Mouse (Mus musculus) lung, postnatal 0 days (tissue): ENCODE data around the gene Traf5.

Experiments
- CTCF ChIP-seq: IDR thresholded peaks from 2 replicates; pipeline ENCODE4 v1.5.1; 2016; ENCODE audit warnings: antibody characterized with exemption, mild to moderate bottlenecking
- EP300 ChIP-seq: IDR thresholded peaks from 2 replicates; pipeline ENCODE4 v1.6.1; 2016; ENCODE audit warnings: antibody characterized with exemption, mild to moderate bottlenecking, control low read depth

DNA sequence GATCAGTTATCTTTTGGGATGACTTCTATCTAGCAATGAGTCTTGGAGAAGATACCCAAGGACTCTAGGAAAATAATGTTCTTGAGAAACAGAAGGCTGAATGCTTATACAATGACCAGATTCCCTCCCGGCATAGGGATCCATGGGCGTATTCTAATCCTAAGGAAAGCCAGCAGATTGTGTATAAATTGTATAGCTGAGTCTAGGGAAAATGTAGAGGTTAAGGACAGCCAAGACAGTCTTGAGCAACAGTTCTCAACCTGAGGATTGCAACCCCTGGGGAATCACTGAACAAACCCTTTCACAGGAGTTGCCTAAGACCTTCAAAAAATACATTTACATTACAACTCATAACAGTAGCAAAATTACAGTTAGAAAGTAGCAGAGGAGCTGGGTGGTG lies 48.0 kb upstream of the Traf5 start:
- TF ChIP-seq EP300 (no peak), CTCF (no peak)
